14 mouse cellular contexts compared by ENCODE assay signal in genomic region chr12:13809291-13810154, GRCm38 (mm10).
DNase-seq lines count a peak whose midpoint lies in the region; ATAC-seq lines count a peak whose summit lies in the region.
"Had no signal": no experiment of that assay in that cellular context is flagged by ENCODE, and none has a peak within 500 bp of the region (broad histone marks: within the 10 kb centered on the region; RNA-seq: fewer than 3 reads in every experiment).

No protein-coding gene starts in this region.

- H3K4me3 ChIP-seq in midbrain, embryonic 16.5 days (ENCODE audit: low read depth, low read length), result no peak overlapping the region
- no peak overlapping the region for H3K4me3 ChIP-seq in midbrain, embryonic 10.5 days
- H3K4me3 ChIP-seq: hindbrain, embryonic 15.5 days; limb, embryonic 12.5 days had no signal

- H3K4me1 ChIP-seq in midbrain, embryonic 16.5 days (ENCODE audit: control insufficient read depth, insufficient read depth, low read length), result no peaks in the 10 kb centered on the region
- no peaks in the 10 kb centered on the region for H3K4me1 ChIP-seq in midbrain, embryonic 10.5 days
- H3K4me1 ChIP-seq: hindbrain, embryonic 15.5 days; limb, embryonic 12.5 days had no signal

- ATAC-seq in midbrain, embryonic 16.5 days, result peak; percentile 68; the same call in 1 of the 2 replicates
- no peak for ATAC-seq in CD4-positive, CD25-positive, alpha-beta regulatory T cell, adult 4 months

- H3K9ac ChIP-seq in midbrain, embryonic 16.5 days (ENCODE audit: low read depth, low read length), result no peak overlapping the region
- H3K9ac ChIP-seq: hindbrain, embryonic 15.5 days; limb, embryonic 12.5 days had no signal

- no peaks in the 10 kb centered on the region for H3K36me3 ChIP-seq in midbrain, embryonic 16.5 days (ENCODE audit: control insufficient read depth, insufficient read depth, low read length)
- no peaks in the 10 kb centered on the region for H3K36me3 ChIP-seq in midbrain, embryonic 10.5 days
- H3K36me3 ChIP-seq: hindbrain, embryonic 15.5 days; limb, embryonic 12.5 days had no signal

- H3K27ac ChIP-seq in midbrain, embryonic 16.5 days (ENCODE audit: low read length), result no peak overlapping the region
- no peak overlapping the region for H3K27ac ChIP-seq in midbrain, embryonic 10.5 days (replicated peaks)
- H3K27ac ChIP-seq: hindbrain, embryonic 15.5 days; limb, embryonic 12.5 days had no signal

- WGBS in midbrain, embryonic 16.5 days, result 65% methylated on average over 6 of the region's 6 CpGs
- 86% methylated on average over 6 of the region's 6 CpGs for WGBS in midbrain, embryonic 10.5 days

- H3K4me2 ChIP-seq in midbrain, embryonic 16.5 days (ENCODE audit: low read length), result no peak overlapping the region
- H3K4me2 ChIP-seq: hindbrain, embryonic 15.5 days; limb, embryonic 12.5 days had no signal

- no peaks in the 10 kb centered on the region for H3K9me3 ChIP-seq in midbrain, embryonic 16.5 days (replicated peaks; ENCODE audit: control insufficient read depth, low read length, poor library complexity, severe bottlenecking)
- H3K9me3 ChIP-seq in midbrain, embryonic 10.5 days (replicated peaks), result no peaks in the 10 kb centered on the region
- H3K9me3 ChIP-seq: hindbrain, embryonic 15.5 days; limb, embryonic 12.5 days had no signal

- H3K27me3 ChIP-seq in midbrain, embryonic 16.5 days (ENCODE audit: control insufficient read depth, insufficient read depth, low read depth, low read length), result no peaks in the 10 kb centered on the region
- H3K27me3 ChIP-seq in midbrain, embryonic 10.5 days (ENCODE audit: low read depth, poor library complexity, severe bottlenecking), result no peaks in the 10 kb centered on the region
- H3K27me3 ChIP-seq: hindbrain, embryonic 15.5 days; limb, embryonic 12.5 days had no signal

- DNase-seq in heart, adult 11 months, result peak; percentile 54
- DNase-seq in heart, adult 8-10 months (ENCODE audit: low spot score), result no peak
- DNase-seq in midbrain, embryonic 10.5 days (ENCODE audit: low spot score), result no peak
- DNase-seq in kidney, adult 9 months, result peak; percentile 32
- DNase-seq in retina, embryonic 14.5 days (ENCODE audit: low spot score), result no peak
- no peak for DNase-seq in spleen, adult 12 weeks (ENCODE audit: low spot score)
- DNase-seq: adrenal gland, adult 8-10 months; cerebellum, adult 11 months; lung, adult 18-20 months; retina, postnatal 1 day had no signal

Comparison
In these comparisons a context has a peak if more than half of its experiments do, and no peak if none do; other contexts are left out.
1. DNase-seq: peak in heart, adult 11 months (single experiment) and kidney, adult 9 months (single experiment); none in heart, adult 8-10 months (single experiment), midbrain, embryonic 10.5 days (single experiment), retina, embryonic 14.5 days (single experiment) and spleen, adult 12 weeks (single experiment).